Comparison of ENCODE assay signal across 18 mouse cellular contexts in genomic region chr3:85435406-85435805, GRCm38 (mm10).
"Had no signal": no experiment of that assay in that cellular context is flagged by ENCODE, and none has a peak within 500 bp of the region (broad histone marks: within the 10 kb centered on the region; RNA-seq: fewer than 3 reads in every experiment).

No protein-coding gene starts in this region.

- H3K4me2 ChIP-seq: limb, embryonic 12.5 days; limb, embryonic 15.5 days; liver, embryonic 11.5 days; lung, embryonic 14.5 days; midbrain, embryonic 12.5 days; midbrain, embryonic 15.5 days; neural tube, embryonic 13.5 days; stomach, embryonic 15.5 days had no signal

- DNase-seq: kidney, adult 2 months; kidney, postnatal 25 days; left cerebral cortex, postnatal 4 days; liver, postnatal 0 days; lung, embryonic 14.5 days; spleen, adult 18-20 months; thymus, postnatal 25 days had no signal

- H3K9me3 ChIP-seq: limb, embryonic 12.5 days; limb, embryonic 15.5 days; midbrain, embryonic 12.5 days; midbrain, embryonic 15.5 days; neural tube, embryonic 13.5 days; stomach, embryonic 15.5 days had no signal

- H3K27me3 ChIP-seq: limb, embryonic 12.5 days; limb, embryonic 15.5 days; midbrain, embryonic 12.5 days; midbrain, embryonic 15.5 days; neural tube, embryonic 13.5 days; stomach, embryonic 15.5 days had no signal

- H3K9ac ChIP-seq: limb, embryonic 12.5 days; limb, embryonic 15.5 days; liver, embryonic 14.5 days; liver, postnatal 0 days; lung, embryonic 14.5 days; midbrain, embryonic 12.5 days; midbrain, embryonic 15.5 days; neural tube, embryonic 13.5 days; stomach, embryonic 15.5 days had no signal

- H3K27ac ChIP-seq: kidney, postnatal 0 days; limb, embryonic 12.5 days; limb, embryonic 15.5 days; liver, embryonic 14.5 days; macrophage; midbrain, embryonic 12.5 days; midbrain, embryonic 15.5 days; neural tube, embryonic 13.5 days; stomach, embryonic 15.5 days had no signal

- H3K4me1 ChIP-seq: limb, embryonic 15.5 days; midbrain, embryonic 12.5 days; midbrain, embryonic 15.5 days; stomach, embryonic 15.5 days had no signal

- H3K36me3 ChIP-seq: limb, embryonic 12.5 days; limb, embryonic 15.5 days; midbrain, embryonic 12.5 days; midbrain, embryonic 15.5 days; neural tube, embryonic 13.5 days; stomach, embryonic 15.5 days had no signal

- H3K4me3 ChIP-seq: limb, embryonic 12.5 days; limb, embryonic 15.5 days; midbrain, embryonic 12.5 days; midbrain, embryonic 15.5 days; neural tube, embryonic 13.5 days; stomach, embryonic 15.5 days had no signal

- ATAC-seq: liver, postnatal 0 days; lung, postnatal 0 days; midbrain, embryonic 15.5 days had no signal
